Mouse (Mus musculus): ENCODE data around the gene Uap1.

- no peak for TF ChIP-seq CTCF (IDR thresholded peaks at IDR 0.05; ENCODE audit: low read depth, low read length)
- TF ChIP-seq POLR2A (IDR thresholded peaks at IDR 0.05; ENCODE audit: borderline replicate concordance, low read depth, low read length): no peak
These were observed 1.1 kb upstream of the Uap1 start for GRCm38 (mm10) chr1:170175848-170176247.
